Mouse (Mus musculus) small intestine, adult 10 weeks (tissue): Measurements from ENCODE around the gene Isoc2b. TPM values are rescaled to one million over a fixed set of nuclear protein-coding genes. Genes with fewer than 3 reads are reported as not detected.

Experiments used
- polyA plus RNA-seq: library from polyadenylated mRNA; stranded (reverse); fragments of 350-450 nt; fragmentation: Illumina TruSeq; extraction: RNeasy Lipid Tissue Mini Kit (QIAGEN cat#74804); gene quantifications from one replicate; pipeline ENCODE4 v1.2.3, GENCODE M21; 2014; ENCODE audit warnings: low replicate concordance

Gene Isoc2b
- polyA plus RNA-seq = 0.97 TPM

DNA sequence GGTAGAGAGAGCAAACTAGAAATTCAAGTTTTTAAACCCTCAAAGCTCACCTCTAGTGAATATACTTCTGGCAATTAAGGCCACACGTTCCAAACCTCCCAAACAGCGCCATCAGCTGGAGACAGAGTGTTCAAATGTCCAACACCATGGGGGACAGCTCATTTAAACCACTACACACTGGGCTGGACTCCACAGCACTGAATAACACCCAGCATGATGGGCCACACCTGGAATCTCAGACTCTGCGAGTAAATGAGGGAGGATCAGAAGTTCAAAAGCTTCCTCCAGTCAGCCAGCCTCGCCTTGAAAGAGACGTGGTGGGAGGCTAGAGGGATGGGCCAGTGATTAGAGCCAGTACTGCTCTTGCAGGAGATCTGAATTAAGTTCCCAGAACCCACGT, at the start of gene Isoc2b:
Gene Isoc2b, minus strand, starts transcription at position 126 of the 400 bp plus-strand sequence.

GRCm38 (mm10) chr7:4915007-4915665, 45.1 kb upstream of the Isoc2b start, which contains the start of gene Zfp628:
TSS of gene Zfp628 (plus strand) at chr7:4915217.

DNA sequence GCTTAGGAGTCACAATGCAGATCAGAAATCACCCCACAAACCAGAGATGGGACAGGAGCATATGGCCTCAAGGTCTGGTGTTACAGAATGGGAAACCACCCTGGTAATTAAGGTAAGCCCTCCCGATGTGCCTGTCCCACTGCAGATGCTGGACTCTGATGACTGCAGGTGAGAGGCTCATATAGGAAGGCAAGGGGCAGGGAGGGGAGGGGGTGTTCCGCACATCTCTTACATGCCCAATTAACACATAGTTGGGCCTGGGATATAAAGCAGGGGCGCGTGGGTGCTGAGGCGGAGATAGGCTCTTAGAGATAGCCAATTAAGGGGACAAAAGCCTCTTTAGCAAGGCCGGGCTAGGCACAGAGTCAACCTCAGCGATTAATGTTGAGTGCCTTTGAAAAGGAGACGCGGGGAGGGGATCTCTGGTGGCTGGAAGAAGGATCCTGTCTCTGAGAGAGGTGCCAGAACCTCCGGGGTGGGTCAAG, 36.5 kb upstream of the Isoc2b start, which contains the start of gene Gm36210:
Gene Gm36210, minus strand, starts transcription at position 51 of the 485 bp plus-strand sequence.

GRCm38 (mm10) chr7:4876753-4877221, 6.7 kb upstream of the Isoc2b start, which contains the start of gene Isoc2a:
TSS of gene Isoc2a (plus strand) at chr7:4877153.

GRCm38 (mm10) chr7:4844245-4844916, 25.7 kb downstream of the Isoc2b start, which contains the start of gene Shisa7:
TSS of gene Shisa7 (minus strand) at chr7:4844696.

GRCm38 (mm10) chr7:4812303-4813104, 57.6 kb downstream of the Isoc2b start, which contains the start of gene Ube2s:
TSS of gene Ube2s (minus strand) at chr7:4812590.

Other genes starting within 250 kb of the Isoc2b start
- 28.1 TPM for gene Tmem86b, start 238.8 kb downstream of the Isoc2b start, polyA plus RNA-seq
- 11.5 TPM for gene Ppp6r1, start 211.2 kb downstream of the Isoc2b start, polyA plus RNA-seq
- gene Hspbp1, start 185.2 kb downstream of the Isoc2b start, polyA plus RNA-seq = not detected
- not detected for gene Brsk1, start 179.7 kb downstream of the Isoc2b start, polyA plus RNA-seq
- 4.2 TPM for gene Tmem150b, start 145.0 kb downstream of the Isoc2b start, polyA plus RNA-seq
- gene Kmt5c, start 130.1 kb downstream of the Isoc2b start, polyA plus RNA-seq = 2.5 TPM
- gene Cox6b2, start 117.2 kb downstream of the Isoc2b start, polyA plus RNA-seq = not detected
- not detected for gene Fam71e2, start 99.0 kb downstream of the Isoc2b start, polyA plus RNA-seq
- gene Il11, start 87.4 kb downstream of the Isoc2b start, polyA plus RNA-seq = not detected
- gene Tmem190, start 87.3 kb downstream of the Isoc2b start, polyA plus RNA-seq = not detected
- gene Tmem238, start 80.6 kb downstream of the Isoc2b start, polyA plus RNA-seq = 1.0 TPM
- 4.2 TPM for gene Rpl28, start 77.4 kb downstream of the Isoc2b start, polyA plus RNA-seq
- gene Ube2s, start 57.7 kb downstream of the Isoc2b start, polyA plus RNA-seq = 2.9 TPM
- gene Shisa7, start 25.6 kb downstream of the Isoc2b start, polyA plus RNA-seq = 0.19 TPM
- gene Isoc2a, start 6.9 kb upstream of the Isoc2b start, polyA plus RNA-seq = 0.85 TPM
- not detected for gene Gm36210, start 36.3 kb upstream of the Isoc2b start, polyA plus RNA-seq
- gene Zfp628, start 45.0 kb upstream of the Isoc2b start, polyA plus RNA-seq = not detected
- gene Nat14, start 51.8 kb upstream of the Isoc2b start, polyA plus RNA-seq = 0.59 TPM
- gene Ssc5d, start 55.5 kb upstream of the Isoc2b start, polyA plus RNA-seq = not detected
- gene Sbk2, start 94.1 kb upstream of the Isoc2b start, polyA plus RNA-seq = not detected
- gene Sbk3, start 100.9 kb upstream of the Isoc2b start, polyA plus RNA-seq = not detected
- gene Zfp579, start 125.9 kb upstream of the Isoc2b start, polyA plus RNA-seq = 8.2 TPM
- gene Zfp524, start 144.2 kb upstream of the Isoc2b start, polyA plus RNA-seq = not detected
- 9.3 TPM for gene Fiz1, start 144.4 kb upstream of the Isoc2b start, polyA plus RNA-seq
- gene Gm44973, start 145.2 kb upstream of the Isoc2b start, polyA plus RNA-seq = 0.48 TPM
- gene Zfp865, start 150.1 kb upstream of the Isoc2b start, polyA plus RNA-seq = 3.4 TPM
- not detected for gene Ccdc106, start 150.3 kb upstream of the Isoc2b start, polyA plus RNA-seq
- gene 4632433K11Rik, start 163.9 kb upstream of the Isoc2b start, polyA plus RNA-seq = 1.6 TPM
- gene Zfp784, start 168.2 kb upstream of the Isoc2b start, polyA plus RNA-seq = 6.2 TPM
- gene Zfp580, start 181.3 kb upstream of the Isoc2b start, polyA plus RNA-seq = 0.56 TPM
- 11.5 TPM for gene U2af2, start 191.9 kb upstream of the Isoc2b start, polyA plus RNA-seq
- gene Epn1, start 210.0 kb upstream of the Isoc2b start, polyA plus RNA-seq = 0.63 TPM
- gene Rfpl4, start 246.7 kb upstream of the Isoc2b start, polyA plus RNA-seq = not detected